Mouse (Mus musculus) intestine, postnatal 0 days (tissue): ENCODE results near the gene Trpd52l3. TPM values are rescaled to one million over a fixed set of nuclear protein-coding genes. Genes with fewer than 3 reads are reported as not detected.
A peak's percentile ranks its signal among the peaks of the same experiment; 100 is the strongest.

ENCODE experiments used
- ATAC-seq: fragments of 200-750 bp; cut with Nextera tagmentation; 2 replicates; pipeline ENCODE4 v1.8.0; 2017; ENCODE audit warnings: mild to moderate bottlenecking, moderate TSS enrichment, moderate library complexity
- H3K27ac ChIP-seq: fragments of 300-500 bp; sonication (generic); 2 replicates; pipeline ENCODE4 v1.5.1; 2014; ENCODE audit warnings: mild to moderate bottlenecking, low read depth, low read length, moderate library complexity
- H3K27me3 ChIP-seq: fragments of 300-500 bp; sonication (generic); replicated peaks from 2 replicates; pipeline ENCODE4 v1.6.1; 2014; ENCODE audit warnings: low read length, mixed read lengths; ENCODE audit not compliant: control insufficient read depth, insufficient read depth
- H3K36me3 ChIP-seq: fragments of 300-500 bp; sonication (generic); 2 replicates; pipeline ENCODE4 v1.6.1; 2014; ENCODE audit warnings: mild to moderate bottlenecking, moderate library complexity; ENCODE audit not compliant: control insufficient read depth, insufficient read depth
- H3K4me1 ChIP-seq: fragments of 300-500 bp; sonication (generic); replicated peaks from 2 replicates; pipeline ENCODE4 v1.6.1; 2014; ENCODE audit warnings: antibody characterized with exemption, low read length, mixed read lengths; ENCODE audit not compliant: control insufficient read depth, insufficient read depth
- H3K4me2 ChIP-seq: fragments of 300-500 bp; sonication (generic); replicated peaks from 2 replicates; pipeline ENCODE4 v1.6.1; 2014; ENCODE audit warnings: low read depth, mild to moderate bottlenecking, moderate library complexity
- H3K4me3 ChIP-seq: fragments of 300-500 bp; sonication (generic); 2 replicates; pipeline ENCODE4 v1.5.1; 2014; ENCODE audit warnings: low read depth, low read length
- H3K9ac ChIP-seq: fragments of 300-500 bp; sonication (generic); 2 replicates; pipeline ENCODE4 v1.6.1; 2014; ENCODE audit warnings: mild to moderate bottlenecking, low read depth, low read length
- H3K9me3 ChIP-seq: fragments of 300-500 bp; sonication (generic); 2 replicates; pipeline ENCODE4 v1.6.1; 2016; ENCODE audit warnings: mixed run types; ENCODE audit not compliant: control insufficient read depth
- CTCF ChIP-seq: sonication (generic); IDR thresholded peaks from 2 replicates; pipeline ENCODE4 v1.5.1; 2016; ENCODE audit warnings: low read depth, mild to moderate bottlenecking, control low read depth, antibody characterized with exemption, moderate library complexity
- WGBS: fragments of 180-500 bp; shearing (Covaris S2); extraction: QIAGEN DNeasy Blood & Tissue Kit; methylation state at CpG from one replicate; pipeline ENCODE4 v1.1.7; 2014; 5-methylcytosine and 5-hydroxymethylcytosine counted together
- polyA plus RNA-seq: library from polyadenylated mRNA; unstranded; fragments of >200 nt; fragmentation: Nextera tagmentation; extraction: Ambion mirVana; gene quantifications from 2 replicates; pipeline ENCODE4 v1.2.1, GENCODE M21; 2015

The Trpd52l3 gene
- polyA plus RNA-seq, 1 experiment from 2014 or later: not detected

DNA sequence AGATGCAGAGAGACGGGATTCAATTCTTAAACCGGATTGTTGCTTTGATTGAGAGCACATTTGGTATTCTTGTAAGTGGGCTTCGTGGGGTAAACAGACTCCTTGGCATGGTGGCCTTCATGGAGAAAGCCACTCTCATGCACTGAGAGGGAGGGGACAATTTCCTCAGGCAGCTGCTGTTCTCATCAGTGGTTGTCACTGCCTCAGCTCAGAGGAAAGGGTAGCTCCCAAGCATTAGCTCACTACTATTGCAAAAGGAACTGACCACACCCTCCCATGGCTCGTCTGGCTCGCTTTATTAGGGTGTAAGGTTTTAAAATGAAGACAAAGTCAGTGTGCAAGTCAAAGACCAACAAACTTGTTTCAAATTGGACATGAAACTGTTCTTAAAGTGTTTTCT lies 30.2 kb upstream of the Trpd52l3 start:
- Histone ChIP-seq H3K9me3 (no peaks in the 10 kb centered on the region), H3K4me3 (no peak overlapping the region), H3K27me3 (no peaks in the 10 kb centered on the region), H3K9ac (no peak overlapping the region), H3K4me2 (no peak overlapping the region), H3K27ac (no peak overlapping the region), H3K4me1 (no peaks in the 10 kb centered on the region), H3K36me3 (no peaks in the 10 kb centered on the region)
- ATAC-seq: no peak
- no peak for TF ChIP-seq CTCF
- 66% methylated on average over 5 of the region's 5 CpGs for WGBS

DNA sequence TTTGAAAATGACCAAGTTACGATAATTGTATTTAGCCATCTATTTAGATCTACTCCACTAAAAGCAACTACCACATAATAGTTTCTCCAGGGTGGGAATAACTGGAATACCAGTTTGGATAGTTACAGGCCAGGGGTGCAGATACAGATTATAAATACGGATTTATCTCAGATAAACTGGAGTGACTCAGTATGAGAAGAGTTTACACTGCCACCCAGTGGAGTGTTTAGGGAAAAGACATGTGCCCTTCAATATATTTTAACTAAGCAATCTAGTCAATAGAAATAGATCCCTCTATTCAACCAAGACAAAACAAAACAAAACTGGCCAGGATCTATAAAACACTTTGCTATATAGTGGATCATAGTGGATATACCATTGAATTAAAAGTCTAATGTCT lies 24.7 kb upstream of the Trpd52l3 start:
- Histone ChIP-seq H3K9ac (no peak overlapping the region), H3K36me3 (no peaks in the 10 kb centered on the region), H3K4me1 (no peaks in the 10 kb centered on the region), H3K27me3 (no peaks in the 10 kb centered on the region), H3K4me3 (no peak overlapping the region), H3K9me3 (no peaks in the 10 kb centered on the region), H3K4me2 (no peak overlapping the region), H3K27ac (no peak overlapping the region)
- ATAC-seq: no peak
- peak; percentile 76 for TF ChIP-seq CTCF
- WGBS: 50% methylated on average over 2 of the region's 2 CpGs

DNA sequence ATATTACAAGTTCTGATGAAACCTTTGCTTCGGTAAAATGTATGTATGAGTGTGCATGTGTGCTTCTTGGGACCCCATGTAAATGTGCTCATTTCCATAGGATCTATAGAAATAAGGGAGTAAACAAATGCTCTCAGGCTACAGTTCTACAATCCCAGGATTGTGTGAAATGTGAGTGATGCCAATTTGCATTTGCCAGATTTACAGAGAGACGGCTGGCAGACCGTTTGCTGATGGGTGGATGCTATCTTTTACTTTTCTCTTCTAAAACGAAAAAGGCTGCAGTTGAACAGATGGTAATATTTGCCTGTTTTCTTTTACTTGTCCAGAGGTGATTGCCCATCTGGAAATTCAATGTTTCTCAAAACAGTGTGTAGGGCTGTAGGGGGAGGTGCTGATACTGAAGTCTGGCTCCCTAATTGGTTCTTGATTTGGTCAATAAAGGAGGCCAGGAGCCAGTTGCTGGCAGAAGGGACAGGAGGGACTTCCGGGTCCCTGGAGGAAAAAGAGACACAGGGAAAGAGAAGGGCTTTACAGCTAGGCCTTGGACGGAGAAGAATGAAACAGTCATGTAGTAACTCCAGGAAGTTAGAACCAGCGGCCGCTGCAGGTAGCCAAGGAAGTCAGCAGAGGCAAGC lies 24.0 kb upstream of the Trpd52l3 start:
- 80% methylated on average over 8 of the region's 8 CpGs for WGBS

DNA sequence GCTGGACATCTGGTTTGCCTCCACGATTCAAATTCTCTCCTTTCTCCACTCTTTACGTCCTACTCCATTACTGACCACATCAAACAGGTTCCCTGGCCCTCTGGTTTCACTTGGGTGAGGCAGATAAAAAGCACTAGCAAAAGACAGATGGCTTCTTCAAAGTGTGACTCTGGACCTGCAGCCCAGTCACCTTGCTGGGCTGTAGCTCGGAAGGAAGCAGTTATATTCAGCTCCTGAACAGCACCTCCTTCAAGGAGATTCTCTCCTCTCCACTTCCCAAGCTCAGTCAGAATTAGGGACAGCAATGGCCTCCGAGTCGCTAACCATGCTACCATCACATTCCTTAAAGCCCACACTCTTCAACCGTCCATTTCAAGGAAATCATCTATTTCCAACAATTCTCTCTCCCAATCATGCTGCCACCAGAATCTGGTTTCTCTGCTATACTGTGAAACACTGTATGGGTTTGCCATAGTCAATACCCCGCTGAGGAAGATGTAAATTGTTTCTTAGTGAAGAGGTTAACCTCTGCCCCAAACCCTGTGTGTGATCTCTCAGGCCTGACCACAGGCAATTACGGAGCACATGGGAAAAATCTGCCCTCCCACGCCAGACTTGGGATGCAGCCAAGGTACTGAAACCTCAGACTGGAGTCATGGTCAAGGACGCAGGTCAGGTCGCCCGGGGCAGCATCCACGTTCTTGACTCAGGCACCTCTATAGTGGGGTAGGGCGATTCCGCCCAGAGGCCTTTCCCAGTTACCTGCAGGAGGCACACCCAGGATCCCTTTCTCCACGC lies 19.2 kb upstream of the Trpd52l3 start:
- no peaks in the 10 kb centered on the region for H3K27me3 ChIP-seq
- H3K4me2 ChIP-seq: no peak overlapping the region
- H3K36me3 ChIP-seq: no peaks in the 10 kb centered on the region
- no peaks in the 10 kb centered on the region for H3K4me1 ChIP-seq
- no peak overlapping the region for H3K4me3 ChIP-seq
- no peak overlapping the region for H3K27ac ChIP-seq
- no peak for ATAC-seq
- H3K9ac ChIP-seq: no peak overlapping the region
- TF ChIP-seq CTCF: no peak
- 80% methylated on average over 16 of the region's 16 CpGs for WGBS
- no peaks in the 10 kb centered on the region for H3K9me3 ChIP-seq

More for the DNA sequence above, 24.0 kb upstream of the Trpd52l3 start:
- Histone ChIP-seq H3K9ac (no peak overlapping the region), H3K36me3 (no peaks in the 10 kb centered on the region), H3K4me1 (no peaks in the 10 kb centered on the region), H3K4me2 (no peak overlapping the region), H3K9me3 (no peaks in the 10 kb centered on the region), H3K27me3 (no peaks in the 10 kb centered on the region), H3K27ac (no peak overlapping the region), H3K4me3 (no peak overlapping the region)
- no peak for TF ChIP-seq CTCF
- ATAC-seq: no peak

DNA sequence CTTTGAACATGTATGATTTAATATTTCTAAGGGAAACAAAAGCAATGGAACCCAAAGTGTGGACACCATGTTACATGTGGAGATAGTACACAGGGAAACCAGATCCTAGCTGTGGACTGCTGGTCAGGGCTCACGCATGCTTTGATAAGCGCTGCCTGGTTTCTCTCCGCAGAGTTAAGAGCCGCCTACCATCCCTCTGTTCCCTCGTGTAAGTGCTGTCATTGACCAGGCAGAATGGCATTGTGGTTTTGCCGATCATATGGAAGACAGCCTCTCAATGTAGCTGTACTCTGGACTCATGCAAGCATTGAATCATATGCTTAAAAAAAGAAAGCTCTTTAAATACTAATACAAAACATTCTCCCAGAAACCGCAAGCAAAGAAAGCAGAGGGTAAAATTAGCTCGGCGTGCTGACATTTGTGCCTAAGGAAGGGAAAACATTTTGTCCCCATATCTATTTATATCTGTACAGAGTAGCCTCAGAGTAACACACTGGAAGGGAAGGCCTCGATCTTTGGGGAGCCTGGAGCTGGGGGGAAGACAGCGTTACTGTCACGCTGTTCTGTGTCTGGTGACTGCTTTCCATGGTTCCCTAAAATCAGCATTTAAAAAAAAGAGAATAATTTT lies 17.0 kb upstream of the Trpd52l3 start:
- Histone ChIP-seq H3K4me2 (no peak overlapping the region), H3K9me3 (no peaks in the 10 kb centered on the region), H3K9ac (no peak overlapping the region), H3K27me3 (no peaks in the 10 kb centered on the region), H3K4me3 (no peak overlapping the region), H3K27ac (no peak overlapping the region), H3K4me1 (no peaks in the 10 kb centered on the region), H3K36me3 (no peaks in the 10 kb centered on the region)
- ATAC-seq: no peak
- no peak for TF ChIP-seq CTCF
- 82% methylated on average over 12 of the region's 12 CpGs for WGBS
